Mouse (Mus musculus) liver, embryonic 16.5 days (tissue): ENCODE measurements around the gene Tmeff2. TPM values are rescaled to one million over a fixed set of nuclear protein-coding genes. Genes with fewer than 3 reads are reported as not detected.

Source experiments
- ATAC-seq: fragments of 200-750 bp; cut with Nextera tagmentation; 2 replicates; pipeline ENCODE4 v1.8.0; 2017; ENCODE audit warnings: low read depth, mild to moderate bottlenecking, moderate number of reproducible peaks, moderate library complexity
- H3K27ac ChIP-seq: fragments of 300-500 bp; sonication (generic); 2 replicates; pipeline ENCODE4 v1.5.1; 2014; ENCODE audit warnings: mild to moderate bottlenecking, low read length
- H3K27me3 ChIP-seq: fragments of 300-500 bp; sonication (generic); 2 replicates; pipeline ENCODE4 v1.6.1; 2014; ENCODE audit warnings: low read depth, low read length, mixed read lengths; ENCODE audit not compliant: control insufficient read depth, insufficient read depth
- H3K36me3 ChIP-seq: fragments of 300-500 bp; sonication (generic); 2 replicates; pipeline ENCODE4 v1.6.1; 2014; ENCODE audit warnings: mild to moderate bottlenecking; ENCODE audit not compliant: control insufficient read depth, insufficient read depth
- H3K4me1 ChIP-seq: fragments of 300-500 bp; sonication (generic); 2 replicates; pipeline ENCODE4 v1.6.1; 2014; ENCODE audit warnings: low read depth, low read length, mixed read lengths; ENCODE audit not compliant: control insufficient read depth
- H3K4me2 ChIP-seq: fragments of 300-500 bp; sonication (generic); 2 replicates; pipeline ENCODE4 v1.6.1; 2014; ENCODE audit warnings: low read depth, low read length, mixed read lengths
- H3K4me3 ChIP-seq: fragments of 300-500 bp; sonication (generic); 2 replicates; pipeline ENCODE4 v1.5.1; 2014; ENCODE audit warnings: low read depth, mild to moderate bottlenecking, low read length
- H3K9ac ChIP-seq: fragments of 300-500 bp; sonication (generic); 2 replicates; pipeline ENCODE4 v1.6.1; 2014; ENCODE audit warnings: low read depth, low read length
- H3K9me3 ChIP-seq: fragments of 300-500 bp; sonication (generic); replicated peaks from 2 replicates; pipeline ENCODE4 v1.6.1; 2016; ENCODE audit warnings: low read length; ENCODE audit not compliant: control insufficient read depth
- WGBS: fragments of 180-500 bp; shearing (Covaris S2); extraction: QIAGEN DNeasy Blood & Tissue Kit; methylation state at CpG from one replicate; pipeline ENCODE4 v1.1.7; 2014; ENCODE audit not compliant: insufficient replicate concordance; 5-methylcytosine and 5-hydroxymethylcytosine counted together
- polyA plus RNA-seq: library from polyadenylated mRNA; unstranded; fragments of >200 nt; fragmentation: Nextera tagmentation; extraction: Ambion mirVana; gene quantifications from 2 replicates; pipeline ENCODE4 v1.2.1, GENCODE M21; 2015

Tmeff2 gene
- polyA plus RNA-seq, 1 experiment from 2014 or later: 0.66 TPM

- no peak overlapping the region for H3K4me2 ChIP-seq
- H3K27me3 ChIP-seq: no peaks in the 10 kb centered on the region
- no peaks in the 10 kb centered on the region for H3K9me3 ChIP-seq
- no peaks in the 10 kb centered on the region for H3K4me1 ChIP-seq
- no peak overlapping the region for H3K9ac ChIP-seq
- WGBS: 61% methylated on average over 6 of the region's 6 CpGs
- no peak for ATAC-seq
- H3K27ac ChIP-seq: no peak overlapping the region
- no peak overlapping the region for H3K4me3 ChIP-seq
- H3K36me3 ChIP-seq: no peaks in the 10 kb centered on the region
These were observed 72.3 kb downstream of the Tmeff2 start for GRCm38 (mm10) chr1:50972509-50973436.

GRCm38 (mm10) chr1:50979358-50980081 is 79.1 kb downstream of the Tmeff2 start:
- no peaks in the 10 kb centered on the region for H3K9me3 ChIP-seq
- no peaks in the 10 kb centered on the region for H3K27me3 ChIP-seq
- no peak overlapping the region for H3K4me3 ChIP-seq
- 72% methylated on average over 4 of the region's 4 CpGs for WGBS
- no peaks in the 10 kb centered on the region for H3K4me1 ChIP-seq
- H3K9ac ChIP-seq: no peak overlapping the region
- H3K27ac ChIP-seq: no peak overlapping the region
- H3K4me2 ChIP-seq: no peak overlapping the region
- no peaks in the 10 kb centered on the region for H3K36me3 ChIP-seq
- no peak for ATAC-seq

GRCm38 (mm10) chr1:50980591-50980990 is 80.1 kb downstream of the Tmeff2 start:
- no peak overlapping the region for H3K4me2 ChIP-seq
- H3K9ac ChIP-seq: no peak overlapping the region
- no peaks in the 10 kb centered on the region for H3K9me3 ChIP-seq
- no peak for ATAC-seq
- no peaks in the 10 kb centered on the region for H3K36me3 ChIP-seq
- no peak overlapping the region for H3K27ac ChIP-seq
- H3K27me3 ChIP-seq: no peaks in the 10 kb centered on the region
- no peak overlapping the region for H3K4me3 ChIP-seq
- WGBS: 56% methylated on average over 4 of the region's 4 CpGs
- no peaks in the 10 kb centered on the region for H3K4me1 ChIP-seq

GRCm38 (mm10) chr1:50981151-50981828 is 80.8 kb downstream of the Tmeff2 start:
- 62% methylated on average over 7 of the region's 7 CpGs for whole genome bisulfite sequencing
- no peaks in the 10 kb centered on the region for H3K4me1 ChIP-seq

GRCm38 (mm10) chr1:50990661-50991060 is 90.2 kb downstream of the Tmeff2 start:
- no peak for ATAC-seq
- Histone ChIP-seq H3K27me3 (no peaks in the 10 kb centered on the region), H3K36me3 (no peaks in the 10 kb centered on the region), H3K4me2 (no peak overlapping the region), H3K9ac (no peak overlapping the region), H3K4me3 (no peak overlapping the region), H3K4me1 (no peaks in the 10 kb centered on the region), H3K27ac (no peak overlapping the region), H3K9me3 (no peaks in the 10 kb centered on the region)
- WGBS: 49% methylated on average over 2 of the region's 2 CpGs

More at GRCm38 (mm10) chr1:50981151-50981828, 80.8 kb downstream of the Tmeff2 start:
- no peak overlapping the region for H3K4me2 ChIP-seq
- no peaks in the 10 kb centered on the region for H3K27me3 ChIP-seq
- no peak overlapping the region for H3K27ac ChIP-seq
- no peak for ATAC-seq
- H3K9ac ChIP-seq: no peak overlapping the region
- H3K4me3 ChIP-seq: no peak overlapping the region
- H3K9me3 ChIP-seq: no peaks in the 10 kb centered on the region
- no peaks in the 10 kb centered on the region for H3K36me3 ChIP-seq

GRCm38 (mm10) chr1:50994505-50994904 is 94.1 kb downstream of the Tmeff2 start:
- ATAC-seq: no peak
- H3K36me3 ChIP-seq: no peaks in the 10 kb centered on the region
- no peak overlapping the region for H3K9ac ChIP-seq
- no peak overlapping the region for H3K4me2 ChIP-seq
- H3K27ac ChIP-seq: no peak overlapping the region
- H3K27me3 ChIP-seq: no peaks in the 10 kb centered on the region
- H3K4me3 ChIP-seq: no peak overlapping the region
- no peaks in the 10 kb centered on the region for H3K4me1 ChIP-seq
- no peaks in the 10 kb centered on the region for H3K9me3 ChIP-seq
- whole genome bisulfite sequencing: 45% methylated on average over 1 of the region's 1 CpGs

GRCm38 (mm10) chr1:50999793-51000192 is 99.3 kb downstream of the Tmeff2 start:
- no peak overlapping the region for H3K9ac ChIP-seq
- H3K27me3 ChIP-seq: no peaks in the 10 kb centered on the region
- 53% methylated on average over 3 of the region's 3 CpGs for WGBS
- no peaks in the 10 kb centered on the region for H3K9me3 ChIP-seq
- no peak overlapping the region for H3K4me2 ChIP-seq
- no peaks in the 10 kb centered on the region for H3K36me3 ChIP-seq
- no peak overlapping the region for H3K4me3 ChIP-seq
- no peak for ATAC-seq
- H3K27ac ChIP-seq: no peak overlapping the region
- H3K4me1 ChIP-seq: no peaks in the 10 kb centered on the region

GRCm38 (mm10) chr1:51008344-51008743 is 107.9 kb downstream of the Tmeff2 start:
- Histone ChIP-seq H3K4me3 (no peak overlapping the region), H3K9ac (no peak overlapping the region), H3K4me2 (no peak overlapping the region), H3K27ac (no peak overlapping the region), H3K9me3 (no peaks in the 10 kb centered on the region), H3K36me3 (no peaks in the 10 kb centered on the region), H3K27me3 (no peaks in the 10 kb centered on the region), H3K4me1 (no peaks in the 10 kb centered on the region)
- WGBS: 55% methylated on average over 3 of the region's 3 CpGs
- ATAC-seq: no peak
